Mouse (Mus musculus) erythroblast, embryonic 14.5 days (primary cell): Measurements from ENCODE around the gene Ncbp2. TPM values are rescaled to one million over a fixed set of nuclear protein-coding genes. Genes with fewer than 3 reads are reported as not detected.

Experiments used
- H3K27me3 ChIP-seq: 2 replicates; pipeline ENCODE4 v1.6.1; 2012; ENCODE audit warnings: inconsistent platforms; ENCODE audit not compliant: control insufficient read depth
- H3K36me3 ChIP-seq: 2 replicates; pipeline ENCODE4 v1.6.1; 2012; ENCODE audit warnings: mild to moderate bottlenecking, inconsistent platforms; ENCODE audit not compliant: control insufficient read depth
- H3K4me1 ChIP-seq: 2 replicates; pipeline ENCODE4 v1.6.1; 2012; ENCODE audit warnings: inconsistent platforms; ENCODE audit not compliant: control insufficient read depth
- H3K4me3 ChIP-seq: replicated peaks from 2 replicates; pipeline ENCODE3; 2012; ENCODE audit warnings: moderate library complexity, mild to moderate bottlenecking, inconsistent platforms
- H3K9me3 ChIP-seq: 2 replicates; pipeline ENCODE4 v1.6.1; 2012; ENCODE audit warnings: low read length, inconsistent platforms, mixed read lengths; ENCODE audit not compliant: control insufficient read depth
- GATA1 ChIP-seq: IDR thresholded peaks from 2 replicates; pipeline ENCODE4 v1.6.1; 2012; ENCODE audit warnings: low read length, inconsistent platforms, mixed read lengths
- TAL1 ChIP-seq: IDR thresholded peaks from 3 replicates; pipeline ENCODE4 v1.6.1; 2012; ENCODE audit warnings: low read length, inconsistent platforms, mixed read lengths
- polyA plus RNA-seq: library from polyadenylated mRNA; stranded (reverse); fragments of >175 nt; gene quantifications from 2 replicates; pipeline ENCODE4 v1.2.3, GENCODE M21; 2012

The Ncbp2 gene
- polyA plus RNA-seq, 1 experiment, result 7.7 TPM

DNA sequence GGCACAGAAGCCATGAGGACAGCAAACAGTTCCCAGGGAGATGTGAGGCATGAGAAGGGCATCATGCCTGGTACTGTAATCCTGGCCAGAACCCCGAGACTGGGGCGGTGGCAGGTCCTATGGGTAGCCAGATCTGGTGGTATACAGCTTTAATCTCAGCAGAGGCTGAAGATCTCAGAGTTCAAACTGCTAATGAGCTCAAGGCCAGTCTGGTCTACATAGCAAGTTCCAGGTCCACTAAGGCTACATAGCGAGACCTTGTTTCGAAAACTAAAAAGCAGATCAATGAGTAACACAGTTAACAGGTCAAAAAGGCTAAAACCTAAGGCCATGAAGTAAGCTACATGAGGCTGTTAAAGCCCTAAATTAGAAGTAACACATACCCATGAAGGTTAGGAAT is 44.9 kb downstream of the Ncbp2 start:
- H3K4me3 ChIP-seq, result no peak overlapping the region
- TF ChIP-seq GATA1, result no peak
- TF ChIP-seq TAL1, result no peak
- no peaks in the 10 kb centered on the region for H3K4me1 ChIP-seq
- H3K9me3 ChIP-seq, result no peaks in the 10 kb centered on the region
- no peaks in the 10 kb centered on the region for H3K27me3 ChIP-seq
- peaks cover 28% of the 10 kb centered on the region for H3K36me3 ChIP-seq

DNA sequence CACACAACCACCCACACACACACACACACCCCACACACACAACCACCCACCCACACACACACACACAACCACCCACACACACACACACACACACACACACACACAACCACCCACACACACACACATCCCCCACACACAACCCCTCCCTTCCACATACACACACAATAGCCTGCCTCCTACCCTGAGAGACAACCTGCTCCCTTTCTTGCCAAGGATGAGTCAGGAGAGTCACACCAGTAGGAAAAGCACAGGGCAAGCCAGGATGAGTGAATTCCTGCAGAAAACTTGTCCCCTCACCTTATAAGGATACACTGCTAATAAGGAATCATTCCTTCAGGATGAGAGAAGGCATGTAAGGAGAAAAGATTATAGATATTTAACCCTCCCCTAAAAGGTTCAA is 45.6 kb downstream of the Ncbp2 start:
- H3K27me3 ChIP-seq, result no peaks in the 10 kb centered on the region
- no peak overlapping the region for H3K4me3 ChIP-seq
- no peaks in the 10 kb centered on the region for H3K9me3 ChIP-seq
- H3K36me3 ChIP-seq, result peaks cover 24% of the 10 kb centered on the region
- H3K4me1 ChIP-seq, result no peaks in the 10 kb centered on the region
- TF ChIP-seq GATA1 (no peak), TAL1 (no peak)

DNA sequence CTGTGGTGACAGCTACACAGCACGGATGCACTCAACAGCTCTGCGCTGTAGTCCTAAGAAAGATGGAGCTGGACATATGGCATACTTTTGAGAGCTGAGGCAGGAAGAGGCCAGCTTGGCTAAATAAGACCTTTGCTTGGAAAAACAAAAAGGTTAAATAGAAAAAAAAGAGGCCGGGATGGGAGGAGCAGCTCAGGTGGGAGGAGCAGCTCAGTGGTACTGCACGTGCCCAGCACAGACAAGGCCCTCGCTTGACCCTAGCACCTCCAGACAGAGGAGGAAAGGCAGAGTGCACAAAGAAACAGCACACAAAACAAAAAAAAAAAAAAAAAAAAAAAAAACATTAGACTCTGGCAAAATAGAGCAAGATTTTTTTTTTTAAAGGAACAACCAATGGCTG is 48.1 kb downstream of the Ncbp2 start:
- Histone ChIP-seq H3K4me3 (no peak overlapping the region), H3K4me1 (peaks cover 4% of the 10 kb centered on the region; the same call in 1 of the 2 replicates), H3K9me3 (no peaks in the 10 kb centered on the region), H3K36me3 (peaks cover 11% of the 10 kb centered on the region), H3K27me3 (no peaks in the 10 kb centered on the region)
- TF ChIP-seq GATA1 (no peak), TAL1 (no peak)

DNA sequence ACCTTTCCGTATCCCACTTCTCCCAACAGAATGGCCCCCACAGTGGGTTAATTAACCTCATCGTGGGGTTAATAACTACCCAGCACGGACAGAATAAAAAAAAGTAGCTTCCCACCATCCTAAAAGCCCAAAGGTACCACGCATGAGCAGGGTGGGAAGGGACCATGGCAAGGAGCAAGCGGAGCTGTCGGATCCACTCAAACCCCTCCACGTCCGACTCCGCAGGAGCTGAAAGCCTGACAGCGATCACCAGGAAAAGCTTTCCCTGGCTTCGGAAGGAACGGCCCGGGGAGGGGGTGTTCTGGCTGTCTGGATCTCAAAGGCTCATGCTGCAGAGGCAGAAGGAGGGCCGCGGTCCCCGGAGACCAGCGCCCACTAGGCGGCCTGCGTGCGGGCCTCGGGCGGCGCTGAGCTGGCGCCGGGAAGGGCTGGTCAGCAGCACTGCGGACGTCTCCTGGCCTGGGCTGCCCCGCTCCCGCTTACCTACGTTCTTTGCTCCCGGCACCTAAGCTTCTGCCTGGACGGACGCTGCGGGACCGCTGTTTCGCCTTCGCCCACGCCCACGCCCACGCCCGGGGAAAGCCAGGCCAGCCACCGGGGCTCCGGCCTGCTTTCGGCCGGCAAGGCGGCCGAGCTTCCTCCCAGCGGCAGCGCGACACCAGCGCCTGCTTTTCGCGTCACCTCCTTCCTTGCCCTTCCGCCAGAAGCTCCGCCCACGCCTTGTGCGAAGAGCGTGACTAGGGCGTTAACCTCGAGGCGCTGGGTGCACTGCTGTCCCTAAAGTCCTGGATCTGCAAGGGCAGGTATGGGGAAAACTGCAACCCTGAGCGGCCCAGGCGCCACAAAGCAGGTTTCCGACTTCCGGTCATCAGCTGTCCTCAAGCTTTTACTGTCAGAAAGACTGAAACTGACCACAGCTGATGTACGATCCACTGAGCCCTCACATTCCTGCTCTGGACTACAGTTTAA is 54.5 kb downstream of the Ncbp2 start, which contains the start of gene Senp5:
Gene Senp5, minus strand, starts transcription at position 779 of the 969 bp plus-strand sequence.
- TF ChIP-seq TAL1 (no peak), GATA1 (no peak)
- Histone ChIP-seq H3K36me3 (no peaks in the 10 kb centered on the region), H3K9me3 (no peaks in the 10 kb centered on the region), H3K4me1 (peaks cover 26% of the 10 kb centered on the region), H3K4me3 (peak within 1 kb of the TSS; percentile 87), H3K27me3 (no peaks in the 10 kb centered on the region)

DNA sequence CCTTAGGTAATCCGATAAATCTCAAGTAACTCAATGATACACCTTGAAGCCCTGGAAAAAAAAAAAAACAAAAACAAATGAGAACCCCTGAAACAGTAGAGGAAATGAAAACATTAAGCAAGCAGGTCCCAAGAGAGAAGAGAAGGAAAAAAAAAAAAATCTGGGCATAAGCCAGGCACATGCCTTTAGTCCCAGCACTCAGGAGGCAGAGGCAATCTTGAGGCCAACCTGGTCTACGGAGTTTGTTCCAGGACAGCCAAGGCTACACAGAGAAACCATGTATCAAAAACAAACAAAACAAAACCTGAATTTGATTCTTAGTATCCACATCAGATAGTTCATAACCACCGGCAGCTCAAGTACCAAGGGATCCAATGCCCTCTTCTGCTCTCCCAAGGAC is 56.4 kb downstream of the Ncbp2 start:
- Histone ChIP-seq H3K4me3 (no peak overlapping the region), H3K9me3 (no peaks in the 10 kb centered on the region), H3K36me3 (no peaks in the 10 kb centered on the region), H3K4me1 (peaks cover 26% of the 10 kb centered on the region), H3K27me3 (no peaks in the 10 kb centered on the region)
- TF ChIP-seq GATA1 (no peak), TAL1 (no peak)

DNA sequence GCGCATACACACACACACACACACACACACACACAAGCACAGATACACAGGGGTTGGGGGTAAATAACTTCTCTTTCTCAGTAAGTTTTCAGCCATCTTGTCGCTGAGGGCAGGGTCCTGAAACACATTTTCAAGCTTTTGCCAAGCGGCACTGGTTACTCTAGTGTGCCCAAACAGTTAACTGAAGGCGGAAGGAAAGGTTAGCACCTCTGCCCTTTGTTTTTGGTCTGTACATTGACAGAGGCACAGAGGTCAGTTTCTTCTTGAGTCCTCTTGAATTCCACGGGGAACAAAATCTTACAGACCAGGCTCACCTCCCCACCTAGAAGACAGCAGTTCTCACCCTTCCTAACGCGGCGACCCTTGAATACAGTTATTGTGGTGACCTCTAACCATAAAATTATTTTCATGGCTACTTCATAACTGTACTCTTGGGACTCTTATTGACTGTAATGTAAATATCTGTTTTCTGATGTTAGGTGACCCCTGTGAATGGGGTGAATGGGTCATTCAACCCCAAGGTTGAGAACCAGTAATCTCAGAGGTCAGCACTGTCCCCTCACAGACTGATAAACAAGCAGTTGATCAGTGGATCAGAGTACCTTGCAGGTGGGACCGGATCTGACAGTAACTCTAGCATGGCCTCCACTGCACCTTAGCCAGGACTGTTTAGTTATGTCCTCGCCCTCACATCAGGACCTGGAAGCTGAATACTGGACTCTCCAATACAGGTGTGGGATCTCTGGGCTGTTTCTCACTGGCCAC is 60.4 kb downstream of the Ncbp2 start:
- TF ChIP-seq TAL1, result no peak
- no peak for TF ChIP-seq GATA1
- no peaks in the 10 kb centered on the region; the same call in 1 of the 2 replicates for H3K27me3 ChIP-seq

DNA sequence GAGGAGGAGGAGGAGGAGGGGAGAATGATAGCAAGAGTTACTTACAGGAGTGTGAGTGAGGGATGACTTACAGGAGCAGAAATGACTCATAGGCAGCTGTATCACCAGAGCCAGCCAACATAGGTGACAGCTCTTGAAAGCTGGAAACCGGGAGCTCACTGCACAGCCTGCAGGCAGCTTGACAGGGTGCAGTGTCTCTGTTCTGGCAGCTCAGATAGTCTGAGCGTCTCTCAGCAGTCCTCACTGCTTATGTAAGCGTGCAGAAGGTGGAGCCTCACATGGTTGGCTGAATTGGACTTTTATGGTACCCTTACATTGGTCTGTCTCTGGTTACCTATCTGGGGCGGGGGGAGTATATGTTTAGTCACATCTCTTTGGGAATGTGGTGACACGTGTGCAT is 61.6 kb downstream of the Ncbp2 start:
- no peaks in the 10 kb centered on the region; the same call in 1 of the 2 replicates for H3K4me1 ChIP-seq
- 0 out of 2 replicates have a peak, but pooled peaks cover 2% of the 10 kb centered on the region for H3K36me3 ChIP-seq
- no peaks in the 10 kb centered on the region for H3K9me3 ChIP-seq
- no peaks in the 10 kb centered on the region; the same call in 1 of the 2 replicates for H3K27me3 ChIP-seq
- TF ChIP-seq GATA1, result no peak
- TF ChIP-seq TAL1, result no peak
- H3K4me3 ChIP-seq, result no peak overlapping the region

More for the DNA sequence above, 60.4 kb downstream of the Ncbp2 start:
- Histone ChIP-seq H3K4me3 (no peak overlapping the region), H3K4me1 (peaks cover under 1% of the 10 kb centered on the region), H3K9me3 (no peaks in the 10 kb centered on the region), H3K36me3 (no peaks in the 10 kb centered on the region)

DNA sequence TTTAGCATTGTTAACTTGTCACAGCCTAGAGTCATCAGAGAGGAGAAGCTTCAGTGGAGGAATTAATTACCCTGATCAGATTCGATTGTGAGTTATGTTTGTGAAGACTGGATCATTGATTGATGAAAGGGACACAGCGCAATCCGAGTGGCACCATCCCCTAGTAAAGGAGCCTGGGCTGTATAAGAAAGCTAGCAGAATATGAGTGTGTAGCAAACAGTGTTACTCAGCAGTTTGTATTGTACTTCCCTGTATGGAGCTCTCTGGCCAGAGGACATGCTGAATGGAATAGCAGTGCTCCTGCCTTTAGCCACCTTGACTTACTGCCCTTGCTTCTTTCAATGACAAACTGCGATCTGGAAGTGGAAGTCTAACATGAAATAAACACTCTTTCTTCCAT is 62.0 kb downstream of the Ncbp2 start:
- 0 out of 2 replicates have a peak, but pooled peaks cover 2% of the 10 kb centered on the region for H3K36me3 ChIP-seq
- H3K27me3 ChIP-seq, result no peaks in the 10 kb centered on the region; the same call in 1 of the 2 replicates
- no peaks in the 10 kb centered on the region for H3K9me3 ChIP-seq
- H3K4me1 ChIP-seq, result no peaks in the 10 kb centered on the region; the same call in 1 of the 2 replicates
- H3K4me3 ChIP-seq, result no peak overlapping the region
- no peak for TF ChIP-seq TAL1
- TF ChIP-seq GATA1, result no peak

Other genes starting within 250 kb of the Ncbp2 start
- gene Meltf, start 69.7 kb upstream of the Ncbp2 start, polyA plus RNA-seq, result 0.01 TPM in 1 of 2 replicates, not detected in the other
- 0.02 TPM in 1 of 2 replicates, not detected in the other for gene Pigz, start 14.7 kb upstream of the Ncbp2 start, polyA plus RNA-seq
- gene 0610012G03Rik, start within 50 bp of the Ncbp2 start, polyA plus RNA-seq, result 5.5 and 5.9 TPM in 2 replicates
- gene Senp5, start 54.8 kb downstream of the Ncbp2 start, polyA plus RNA-seq, result 0.06 and 0.07 TPM in 2 replicates
- 0.41 and 0.52 TPM in 2 replicates for gene Pak2, start 130.8 kb downstream of the Ncbp2 start, polyA plus RNA-seq
- gene Pigx, start 151.2 kb downstream of the Ncbp2 start, polyA plus RNA-seq, result 0.18 and 0.22 TPM in 2 replicates
- gene Cep19, start 151.3 kb downstream of the Ncbp2 start, polyA plus RNA-seq, result 0.02 and 0.11 TPM in 2 replicates
- gene Nrros, start 217.1 kb downstream of the Ncbp2 start, polyA plus RNA-seq, result 0.17 and 0.60 TPM in 2 replicates
- gene Bex6, start 231.3 kb downstream of the Ncbp2 start, polyA plus RNA-seq, result not detected in 2 replicates